Mouse (Mus musculus) cerebellum, adult 9-11 months (tissue): ENCODE measurements at regions not wholly inside any gene's neighbourhood (a gene's known extent, or its start where the extent isn't known, plus 50 kb on each side); places are given as distances from the start of the nearest gene placed in this dataset.
"Not testable (repeated sequence)": the region's sequence is repeated elsewhere in the genome, so short reads cannot be mapped to it uniquely, and the experiment has no call there.

ENCODE experiments used
- DNase-seq: peaks from one replicate; pipeline ENCODE4 v3.0.0; 2022

DNA sequence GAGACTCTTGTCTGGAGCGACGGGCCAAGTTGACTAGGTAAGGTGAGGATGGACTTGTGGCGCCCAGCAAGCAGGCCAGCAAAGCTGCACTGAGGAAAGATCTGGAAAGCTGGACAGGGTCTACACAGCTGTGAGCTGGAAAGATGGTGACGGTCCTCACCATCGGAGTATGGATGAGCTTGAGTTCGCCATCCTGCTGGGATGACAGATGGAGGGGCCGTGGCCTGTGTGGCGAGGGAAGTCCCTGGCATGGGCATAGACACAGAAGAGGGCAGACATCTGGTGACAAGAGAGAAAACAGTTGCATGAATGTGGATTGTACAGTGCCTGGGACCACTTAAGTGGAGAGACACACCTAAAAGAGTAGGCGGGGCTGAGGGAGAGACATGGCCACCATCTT lies 57.6 kb downstream of the Tmem270 start:
- DNase-seq = no peak

DNA sequence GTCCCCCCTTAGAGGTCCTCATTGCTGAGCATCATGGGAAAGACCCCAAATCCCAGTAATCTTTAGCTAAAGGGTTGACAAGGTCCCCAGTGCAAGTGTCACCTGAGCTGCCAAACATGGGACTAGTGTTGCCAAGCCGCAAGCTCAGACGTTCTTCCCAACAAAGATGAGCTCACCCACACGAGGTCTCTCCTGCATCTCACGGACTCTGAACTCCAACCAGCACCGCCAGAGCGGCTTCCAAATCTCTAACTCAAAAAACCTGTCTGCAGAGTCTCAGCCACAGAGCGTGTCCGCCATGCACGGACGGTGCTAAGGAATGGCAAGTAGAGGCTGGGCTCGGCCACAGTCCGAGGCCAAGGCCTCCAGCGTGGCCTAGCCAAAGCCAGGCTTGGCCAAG lies 58.0 kb downstream of the Tmem270 start:
- no peak for DNase-seq

DNA sequence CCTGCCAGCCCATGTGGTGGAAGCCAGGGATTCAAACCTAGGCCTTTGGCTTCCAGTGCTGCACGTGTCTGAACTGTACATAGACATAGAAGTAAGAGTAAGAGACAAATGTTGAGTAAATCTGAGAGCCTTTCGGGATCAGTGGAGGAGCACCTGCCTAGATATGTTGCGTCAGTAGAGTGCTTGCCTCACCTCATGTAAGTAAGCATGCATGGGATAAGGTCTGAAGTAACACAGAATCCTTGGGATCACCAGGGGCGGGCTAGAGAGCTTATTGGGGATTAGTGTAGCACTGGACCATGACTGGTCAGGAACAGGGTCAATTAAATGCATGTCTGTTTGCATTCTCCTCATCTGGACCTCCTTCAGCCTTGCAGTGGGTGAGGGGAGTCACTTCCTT lies 61.1 kb downstream of the Tmem270 start:
- no peak for DNase-seq

DNA sequence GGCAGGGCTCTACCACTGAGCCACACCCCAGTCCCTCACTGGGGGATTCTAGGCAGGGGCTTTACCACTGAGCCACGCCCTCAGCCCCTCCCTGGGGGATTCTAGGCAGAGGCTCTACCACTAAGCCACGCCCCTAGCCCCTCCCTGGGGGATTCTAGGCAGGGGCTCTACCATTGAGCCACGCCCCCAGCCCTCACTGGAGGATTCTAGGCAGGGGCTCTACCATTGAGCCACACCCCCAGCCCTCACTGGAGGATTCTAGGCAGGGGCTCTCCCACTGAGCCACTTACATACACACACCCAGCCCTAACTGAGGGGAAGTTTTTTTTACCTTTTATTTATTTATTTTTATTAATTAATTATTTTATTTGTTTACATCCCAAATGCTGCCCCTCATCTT lies 62.3 kb downstream of the Tmem270 start:
- DNase-seq = not testable (repeated sequence)

DNA sequence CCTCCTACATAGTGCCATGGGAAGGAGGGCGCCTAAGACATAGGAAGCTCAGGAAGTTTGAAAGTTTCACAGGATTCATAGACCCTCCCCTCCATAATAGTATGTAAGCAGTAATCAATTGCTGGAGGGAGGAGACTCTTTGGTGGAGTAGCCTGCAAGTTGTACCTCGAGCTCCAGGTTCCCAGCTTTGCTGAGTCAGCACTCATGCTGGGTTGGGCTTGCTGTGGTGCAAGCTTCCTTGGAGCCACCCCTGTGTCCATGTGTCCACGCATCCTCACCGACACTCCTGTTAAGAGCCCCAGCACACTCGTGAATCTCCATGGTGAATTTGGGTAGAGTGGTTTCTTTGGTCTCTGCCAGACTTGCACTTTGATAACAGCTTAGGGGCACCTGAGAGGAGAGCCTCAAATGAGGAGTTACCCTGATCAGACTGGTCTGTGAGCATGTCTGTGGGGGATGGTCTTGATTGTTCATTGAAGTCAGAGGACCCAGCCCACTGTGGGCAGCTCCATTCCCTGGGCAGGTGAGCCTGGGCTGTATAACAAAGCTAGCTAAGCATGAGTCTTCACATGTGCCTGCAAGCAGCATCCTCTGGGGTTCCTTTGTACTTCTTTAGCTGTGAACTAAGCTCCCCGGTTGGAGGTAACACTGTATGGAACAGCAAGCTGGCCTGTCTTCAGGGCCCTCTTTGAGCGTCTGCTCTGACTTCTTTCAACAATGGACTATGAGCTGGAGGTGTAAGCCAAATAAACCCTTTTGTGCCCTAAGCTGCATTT lies 65.1 kb downstream of the Tmem270 start:
- DNase-seq = no peak

DNA sequence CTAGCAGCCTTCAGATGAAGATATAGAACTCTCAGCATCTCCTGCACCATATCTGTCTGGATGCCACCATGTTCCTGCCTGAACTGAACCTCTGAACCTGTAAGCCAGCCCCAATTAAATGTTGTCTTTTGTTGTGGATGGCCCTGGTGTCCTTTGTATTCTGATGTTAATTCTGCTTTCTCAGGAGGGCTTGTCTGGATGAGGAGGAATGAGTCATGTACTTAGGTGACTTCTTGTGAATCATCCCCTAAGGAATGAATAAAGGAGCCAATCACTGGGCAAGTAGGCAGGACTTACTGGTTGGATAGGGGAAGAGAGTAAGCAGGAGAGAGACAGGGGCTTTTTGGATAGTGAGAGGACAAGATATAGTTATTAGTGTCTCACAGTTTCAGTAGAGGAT lies 70.0 kb downstream of the Tmem270 start:
- no peak for DNase-seq

DNA sequence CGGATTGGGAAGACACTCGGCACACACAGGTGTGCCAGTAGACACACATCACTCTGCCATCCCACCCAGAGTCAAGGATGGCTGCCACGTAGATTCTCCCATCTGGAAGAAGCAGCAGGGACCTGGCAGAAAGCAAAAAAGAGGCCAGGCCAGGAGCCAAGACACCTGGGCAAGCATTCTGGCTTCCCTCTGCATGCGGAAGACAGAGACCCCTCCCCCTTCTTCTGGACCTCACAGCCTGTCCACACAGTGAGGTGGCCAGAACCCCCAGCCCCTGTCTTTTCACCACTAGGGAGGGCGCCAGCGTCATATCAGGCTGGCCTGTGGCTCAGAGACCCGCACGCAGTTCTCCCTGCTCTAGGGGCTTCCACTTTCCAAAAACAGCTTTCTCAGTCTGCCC lies 73.6 kb downstream of the Tmem270 start:
- DNase-seq = peak; percentile 3

DNA sequence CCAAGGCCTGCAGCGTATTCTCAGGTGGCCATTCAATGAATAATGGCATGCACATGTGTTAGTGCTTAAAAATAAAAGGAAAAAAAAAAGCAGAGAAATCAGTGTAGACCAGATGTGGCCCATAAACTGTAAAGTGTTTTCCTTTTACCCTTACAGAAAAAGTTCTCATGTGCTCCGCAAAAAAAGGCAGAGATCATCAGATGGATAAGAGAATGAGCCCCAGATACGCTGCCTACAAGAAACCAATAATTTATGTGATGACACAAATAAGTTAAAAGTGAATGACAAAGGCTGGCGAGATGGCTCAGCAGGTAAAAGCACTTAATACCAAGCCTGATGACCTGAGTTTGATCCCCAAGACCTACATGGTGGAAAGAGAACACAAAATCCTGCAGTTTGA lies 70.5 kb upstream of the Eln start:
- no peak for DNase-seq

DNA sequence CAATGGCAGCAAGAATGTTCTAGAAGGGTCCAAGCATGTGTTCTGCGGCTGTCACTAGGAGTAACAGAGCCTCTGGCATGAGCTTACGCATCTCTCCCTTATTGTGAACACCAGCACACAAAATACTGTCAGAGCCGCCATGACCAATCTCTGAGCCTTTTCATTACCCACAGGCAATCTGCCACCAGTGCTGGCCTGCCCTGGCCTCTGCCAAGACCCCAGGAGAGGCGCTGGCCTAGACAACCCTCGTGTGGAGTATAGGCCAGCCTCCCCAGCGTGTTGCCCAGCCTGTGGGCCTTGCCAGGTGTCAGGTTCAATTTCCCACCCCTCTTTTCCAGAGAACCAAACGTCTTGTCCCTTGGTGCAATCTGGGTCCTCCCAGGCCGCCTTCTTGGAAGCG lies 62.0 kb upstream of the Eln start:
- no peak for DNase-seq

DNA sequence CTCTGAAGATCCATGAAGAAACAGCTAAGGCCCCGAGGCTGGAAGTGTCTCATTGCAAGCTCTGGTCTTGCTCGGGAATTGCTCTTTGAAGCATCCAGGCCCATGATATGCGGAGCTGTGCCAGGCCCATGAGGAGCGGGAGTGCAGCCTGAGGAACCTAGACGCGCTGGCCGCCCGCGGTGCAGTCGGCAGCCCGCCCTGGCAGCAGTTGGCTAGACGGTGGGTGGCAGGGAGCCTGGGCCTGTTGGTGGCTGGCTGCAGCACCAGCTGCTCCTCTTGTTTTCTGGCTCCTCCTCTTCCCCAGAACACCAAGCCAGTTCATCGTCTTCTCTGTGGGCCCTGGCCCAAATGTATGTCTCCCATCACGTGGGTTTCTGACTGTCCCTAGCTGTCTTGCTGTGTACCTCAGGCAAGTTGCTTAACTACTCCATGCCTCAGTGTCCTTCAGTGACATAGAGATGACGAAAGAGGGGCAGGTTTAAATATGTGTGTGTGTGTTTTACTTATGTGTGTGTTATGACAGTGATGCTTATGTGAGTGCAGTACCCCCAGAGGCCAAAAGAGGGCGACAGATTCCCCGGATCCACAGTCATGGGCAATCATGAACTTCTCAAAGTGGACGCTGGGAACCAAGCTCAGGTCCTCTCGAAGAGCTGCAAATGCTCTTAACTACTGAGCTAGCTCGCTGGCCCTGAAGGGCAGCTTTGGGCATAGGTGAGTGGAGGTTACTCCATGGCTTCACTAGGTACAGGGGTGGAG lies 57.3 kb upstream of the Eln start:
- peak; percentile 37 for DNase-seq

DNA sequence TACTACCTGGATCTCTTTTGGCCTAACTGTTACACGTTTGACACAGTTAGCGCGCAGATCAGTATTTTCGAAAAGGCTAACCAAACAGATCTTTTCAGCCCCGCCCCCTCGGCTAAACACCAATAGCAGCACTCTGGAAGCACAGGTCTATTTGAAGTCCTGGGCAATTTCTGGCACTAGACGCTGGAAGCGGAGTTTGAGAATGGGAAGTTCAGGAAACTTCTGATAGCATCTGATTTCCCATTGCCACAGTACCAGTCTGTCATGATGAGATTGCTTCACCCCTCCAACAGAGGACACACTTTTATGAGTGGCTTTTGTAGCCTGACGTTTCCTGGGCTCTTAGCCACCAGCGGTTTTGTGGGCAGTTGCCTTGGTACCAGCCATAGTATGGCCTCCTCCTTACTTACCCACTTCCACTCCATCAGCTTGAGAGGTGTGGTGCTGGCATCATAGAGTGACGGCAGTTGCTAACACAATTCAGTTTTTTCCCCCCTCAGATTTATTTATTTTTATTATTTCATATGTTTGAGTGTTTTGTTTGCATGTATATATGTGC lies 55.1 kb upstream of the Eln start:
- no peak for DNase-seq

DNA sequence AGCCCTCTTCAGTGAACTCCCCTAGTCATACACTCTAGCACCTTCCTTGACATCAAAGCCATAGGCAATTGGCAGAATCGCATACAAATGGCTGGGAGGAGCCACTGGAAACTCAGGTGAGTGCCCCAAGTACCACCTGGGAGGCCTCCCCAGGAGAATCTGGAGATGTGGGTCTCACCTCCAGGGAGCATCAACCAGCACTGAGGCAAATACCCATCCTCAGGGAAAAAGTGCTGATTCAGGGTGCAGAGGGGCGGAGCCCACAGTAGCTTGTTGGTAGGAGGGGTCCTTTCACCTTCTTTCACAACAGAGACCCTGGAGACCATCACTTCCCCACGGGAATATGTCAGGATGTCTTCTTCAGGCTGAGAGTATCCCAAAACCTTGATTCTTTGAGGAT lies 53.4 kb upstream of the Eln start:
- DNase-seq = no peak

DNA sequence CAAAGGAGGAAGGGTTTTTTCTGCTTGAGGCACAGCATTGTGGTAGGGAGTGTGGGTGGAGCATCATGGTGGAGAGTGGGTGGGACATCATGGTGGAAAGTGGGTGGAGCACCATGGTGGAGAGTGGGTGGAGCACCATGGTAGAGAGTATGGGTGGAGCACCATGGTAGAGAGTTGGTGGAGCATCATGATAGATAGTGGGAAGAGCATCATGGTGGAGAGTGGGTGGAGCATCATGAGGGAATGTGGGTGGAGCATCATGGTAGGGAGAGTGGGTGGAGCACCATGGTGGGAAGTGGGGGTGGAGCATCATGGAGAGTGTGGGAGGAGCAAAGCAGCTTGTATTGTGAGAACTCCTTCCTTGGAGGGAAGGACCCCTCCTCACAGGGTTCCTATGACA lies 52.8 kb upstream of the Eln start:
- no peak for DNase-seq

DNA sequence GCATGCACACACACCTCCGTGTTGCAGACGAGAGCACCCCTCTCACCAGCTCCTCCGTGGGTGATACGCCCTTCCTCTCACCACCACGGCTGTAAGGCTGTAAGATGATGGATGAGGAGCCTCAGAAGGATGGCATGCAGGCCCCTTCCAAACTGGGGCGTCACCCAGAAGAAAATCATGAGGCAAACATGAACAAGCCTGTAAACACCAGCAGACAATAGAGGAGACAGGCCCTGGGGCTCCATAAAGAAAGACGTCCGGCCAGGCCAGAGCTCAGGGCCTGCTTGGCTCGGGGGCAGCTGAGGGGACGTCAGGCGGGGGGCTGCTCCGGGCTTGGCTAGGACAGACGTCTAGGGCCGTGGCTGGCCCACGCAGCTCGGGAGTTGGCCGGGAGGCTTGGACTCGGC lies 50.6 kb upstream of the Eln start:
- DNase-seq = no peak
